Comparison of ENCODE assay signal across 8 mouse cellular contexts in genomic region chr2:30658480-30658843, GRCm38 (mm10).
A peak's percentile ranks its signal among the peaks of the same experiment; 100 is the strongest.
DNase-seq lines count a peak whose midpoint lies in the region; ATAC-seq and TF ChIP-seq lines count a peak whose summit lies in the region.

No protein-coding gene starts in this region.

- H3K4me2 ChIP-seq in forebrain, embryonic 13.5 days, result peak overlapping the region; percentile 74
- H3K4me2 ChIP-seq in liver, postnatal 0 days (ENCODE audit: low read depth, low read length), result peak overlapping the region; percentile 96
- H3K4me2 ChIP-seq in neural tube, embryonic 14.5 days (ENCODE audit: low read depth, low read length), result peak overlapping the region; percentile 62

- TF ChIP-seq EP300 in ES-Bruce4 (IDR thresholded peaks at IDR 0.05; ENCODE audit: insufficient read depth, low read depth, low read length), result 0 out of 2 replicates have a peak, but pooled peaks have one; percentile 72
- no peak for TF ChIP-seq EP300 in liver, postnatal 0 days (IDR thresholded peaks at IDR 0.05; ENCODE audit: low read depth)

- TF ChIP-seq POLR2A in ES-Bruce4 (IDR thresholded peaks at IDR 0.05; ENCODE audit: insufficient read depth, low read length), result no peak

- peaks cover 3% of the 10 kb centered on the region for H3K4me1 ChIP-seq in ES-Bruce4 (ENCODE audit: control insufficient read depth, insufficient read depth, low read length)
- H3K4me1 ChIP-seq in forebrain, embryonic 13.5 days, result peaks cover 74% of the 10 kb centered on the region
- H3K4me1 ChIP-seq in liver, postnatal 0 days (ENCODE audit: insufficient read depth), result peaks cover 32% of the 10 kb centered on the region
- H3K4me1 ChIP-seq in neural tube, embryonic 14.5 days (ENCODE audit: control insufficient read depth, insufficient read depth, low read length), result peaks cover 59% of the 10 kb centered on the region

- peak overlapping the region; percentile 48 for H3K4me3 ChIP-seq in ES-Bruce4 (ENCODE audit: low read depth, low read length)
- peak overlapping the region; percentile 38 for H3K4me3 ChIP-seq in forebrain, embryonic 13.5 days
- H3K4me3 ChIP-seq in liver, postnatal 0 days (ENCODE audit: low read depth, low read length), result peak overlapping the region; percentile 66
- H3K4me3 ChIP-seq in neural tube, embryonic 14.5 days (ENCODE audit: low read depth, low read length), result peak overlapping the region; percentile 27

- intact Hi-C loops in heart, postnatal 10 days (cut with DNase I), result loop anchor here (2.0 to 5.0 kb wide), 4 partner anchors 49 to 186 kb away; partner anchors contain the start of gene Ier5l

- H3K9ac ChIP-seq in ES-Bruce4 (ENCODE audit: low read depth, poor library complexity, severe bottlenecking), result peak overlapping the region; percentile 35
- H3K9ac ChIP-seq in forebrain, embryonic 13.5 days, result peak overlapping the region; percentile 72
- H3K9ac ChIP-seq in liver, postnatal 0 days (replicated peaks), result peak overlapping the region; percentile 72
- peak overlapping the region; percentile 65 for H3K9ac ChIP-seq in neural tube, embryonic 14.5 days (replicated peaks; ENCODE audit: low read depth, low read length)

- H3K9me3 ChIP-seq in ES-Bruce4 (replicated peaks; ENCODE audit: control insufficient read depth, insufficient read depth, low read length, poor library complexity, severe bottlenecking), result no peaks in the 10 kb centered on the region
- H3K9me3 ChIP-seq in forebrain, embryonic 13.5 days (replicated peaks), result peaks cover under 1% of the 10 kb centered on the region; the same call in 1 of the 2 replicates
- no peaks in the 10 kb centered on the region for H3K9me3 ChIP-seq in liver, postnatal 0 days (ENCODE audit: low read length)
- no peaks in the 10 kb centered on the region for H3K9me3 ChIP-seq in neural tube, embryonic 14.5 days (ENCODE audit: control insufficient read depth, low read length)

- no peaks in the 10 kb centered on the region for H3K27me3 ChIP-seq in ES-Bruce4 (ENCODE audit: control insufficient read depth, insufficient read depth, low read length, poor library complexity, severe bottlenecking)
- no peaks in the 10 kb centered on the region for H3K27me3 ChIP-seq in forebrain, embryonic 13.5 days
- H3K27me3 ChIP-seq in liver, postnatal 0 days (ENCODE audit: insufficient read depth, low read length), result no peaks in the 10 kb centered on the region
- no peaks in the 10 kb centered on the region for H3K27me3 ChIP-seq in neural tube, embryonic 14.5 days (ENCODE audit: control insufficient read depth, insufficient read depth, low read length)

- peak; percentile 100 for DNase-seq in heart, postnatal 10 days
- peak; percentile 69 for DNase-seq in large intestine, adult 2 months (ENCODE audit: low read depth, low spot score)
- DNase-seq in liver, postnatal 0 days, result peak; percentile 98
- peak; percentile 100 for DNase-seq in testis, postnatal 10 days (ENCODE audit: low spot score)

- peak; percentile 67 for ATAC-seq in cerebellum, adult (ENCODE audit: insufficient number of reproducible peaks, low FRiP score, low TSS enrichment)
- peak; percentile 85 for ATAC-seq in forebrain, embryonic 13.5 days
- ATAC-seq in liver, postnatal 0 days, result peak; percentile 91
- ATAC-seq in neural tube, embryonic 14.5 days (ENCODE audit: low read depth), result peak; percentile 84

- H3K27ac ChIP-seq in ES-Bruce4 (ENCODE audit: insufficient read depth, low read length), result no peak overlapping the region
- peak overlapping the region; percentile 99 for H3K27ac ChIP-seq in forebrain, embryonic 13.5 days
- H3K27ac ChIP-seq in liver, postnatal 0 days (ENCODE audit: low read depth), result peak overlapping the region; percentile 85
- H3K27ac ChIP-seq in neural tube, embryonic 14.5 days (ENCODE audit: low read depth, low read length), result peak overlapping the region; percentile 100

- H3K36me3 ChIP-seq in ES-Bruce4 (ENCODE audit: control insufficient read depth, insufficient read depth, low read length, poor library complexity, severe bottlenecking), result no peaks in the 10 kb centered on the region
- H3K36me3 ChIP-seq in forebrain, embryonic 13.5 days (ENCODE audit: poor library complexity, severe bottlenecking), result no peaks in the 10 kb centered on the region
- H3K36me3 ChIP-seq in liver, postnatal 0 days (replicated peaks; ENCODE audit: insufficient read depth, low read length), result no peaks in the 10 kb centered on the region
- no peaks in the 10 kb centered on the region for H3K36me3 ChIP-seq in neural tube, embryonic 14.5 days (ENCODE audit: control insufficient read depth, insufficient read depth, low read length)

- no peak for TF ChIP-seq CTCF in ES-Bruce4 (IDR thresholded peaks at IDR 0.05; ENCODE audit: low read depth, low read length)
- TF ChIP-seq CTCF in liver, postnatal 0 days (IDR thresholded peaks at IDR 0.05; ENCODE audit: low read depth), result no peak

- WGBS in forebrain, embryonic 13.5 days, result under 1% methylated on average over 45 of the region's 45 CpGs
- under 1% methylated on average over 43 of the region's 45 CpGs for WGBS in large intestine, adult 2 months
- WGBS in liver, postnatal 0 days (ENCODE audit: insufficient replicate concordance), result under 1% methylated on average over 29 of the region's 45 CpGs
- WGBS in neural tube, embryonic 14.5 days, result under 1% methylated on average over 22 of the region's 45 CpGs
